Mouse (Mus musculus) neutrophil, adult 65 days (primary cell): ENCODE results near the gene Chic2. TPM values are rescaled to one million over a fixed set of nuclear protein-coding genes. Genes with fewer than 3 reads are reported as not detected.

ENCODE experiments used
- total RNA-seq: library from RNA; stranded (reverse); gene quantifications from 2 replicates; pipeline ENCODE4 v1.2.4, GENCODE M21; 2023

Gene Chic2
- 56.6 and 63.8 TPM in 2 replicates for total RNA-seq

DNA sequence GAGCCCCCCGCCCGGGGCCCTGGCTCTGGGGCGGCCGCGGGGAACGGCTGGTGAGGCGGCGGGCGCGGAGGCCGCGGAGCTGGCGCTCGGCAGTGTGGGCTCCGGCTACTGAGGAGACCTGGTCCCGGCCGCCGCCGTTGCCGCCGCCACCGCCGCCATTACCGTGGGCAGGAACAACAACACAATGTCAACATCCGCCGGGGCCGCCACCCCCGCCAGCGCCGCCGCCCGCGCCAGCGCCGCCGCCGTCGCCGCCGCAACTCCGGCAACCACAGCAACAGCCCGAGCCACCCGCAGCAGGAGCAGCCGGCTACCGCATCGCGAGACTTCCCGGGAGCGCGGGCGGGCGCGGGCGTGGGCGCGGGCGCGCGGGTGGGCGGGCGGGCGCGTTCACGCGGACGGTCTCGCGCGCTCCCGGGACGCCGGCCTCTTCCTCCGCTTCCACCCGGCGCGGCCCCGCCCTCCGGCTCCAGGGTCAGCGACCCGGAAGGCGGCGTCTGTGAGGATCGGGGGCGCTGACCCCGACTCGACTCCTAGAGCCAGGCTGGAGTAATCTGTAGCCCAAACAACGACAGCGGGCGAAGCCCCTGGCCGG lies at the start of gene Chic2:
Gene Chic2, minus strand, starts transcription at position 465 of the 595 bp plus-strand sequence.

DNA sequence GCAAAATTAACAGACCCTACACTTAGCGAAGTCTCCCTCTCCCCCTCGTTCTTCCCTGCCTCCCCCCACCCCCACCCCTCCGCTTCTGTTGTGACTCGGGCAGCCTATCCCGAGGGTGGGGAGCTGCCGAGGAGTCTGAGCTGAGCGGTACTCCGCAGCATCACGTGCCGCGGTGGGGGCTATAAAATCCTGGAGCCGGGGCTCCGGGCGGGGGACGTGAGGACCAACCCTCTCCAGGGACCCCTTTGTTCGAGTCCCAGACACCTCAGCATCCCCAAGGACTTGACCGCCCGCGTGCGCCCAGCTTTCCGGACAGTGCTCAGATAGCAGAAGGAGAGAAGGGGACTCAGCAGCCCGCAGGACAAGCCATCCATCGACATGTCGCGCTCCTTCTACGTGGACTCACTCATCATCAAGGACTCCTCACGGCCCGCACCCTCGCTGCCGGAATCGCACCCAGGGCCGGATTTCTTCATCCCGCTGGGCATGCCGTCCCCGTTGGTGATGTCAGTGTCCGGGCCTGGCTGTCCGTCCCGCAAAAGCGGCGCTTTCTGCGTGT lies 30.9 kb upstream of the Chic2 start, which contains the start of gene Gsx2:
Gene Gsx2, plus strand, starts transcription at position 219 of the 559 bp plus-strand sequence.

Other genes starting within 250 kb of the Chic2 start
- gene Gsx2, start 30.8 kb upstream of the Chic2 start, total RNA-seq = not detected in 2 replicates
- gene Pdgfra, start 107.5 kb upstream of the Chic2 start, total RNA-seq = 0.32 and 0.48 TPM in 2 replicates